Mouse (Mus musculus): ENCODE measurements around the gene Hscb. TPM values are rescaled to one million over a fixed set of nuclear protein-coding genes. Genes with fewer than 3 reads are reported as not detected.

Hscb gene
- total and polyA plus RNA-seq, 3 experiments = 29.0 to 29.4 TPM; not detected in 1

GRCm38 (mm10) chr5:110840465-110840864 is 888 bp upstream of the Hscb start (continued):
- TF ChIP-seq E2F4 (IDR thresholded peaks at IDR 0.05; ENCODE audit: borderline replicate concordance, low read depth, low read length) = no peak
- TF ChIP-seq GABPA (IDR thresholded peaks at IDR 0.05; ENCODE audit: low read depth, low read length) = no peak
- no peak for TF ChIP-seq POLR2AphosphoS2 (IDR thresholded peaks at IDR 0.05; ENCODE audit: low read length)
- no peak for TF ChIP-seq MEF2A (IDR thresholded peaks at IDR 0.05; ENCODE audit: extremely low read depth, insufficient replicate concordance, low read depth, low read length, poor library complexity, severe bottlenecking)
- TF ChIP-seq MYC (IDR thresholded peaks at IDR 0.05; ENCODE audit: low read depth, low read length) = peak; percentile 55
- peak; percentile 93 for TF ChIP-seq USF1 (IDR thresholded peaks at IDR 0.05; ENCODE audit: low read depth, low read length)
- no peak for TF ChIP-seq RCOR1 (IDR thresholded peaks at IDR 0.05; ENCODE audit: low read depth, low read length)
- TF ChIP-seq MAZ (IDR thresholded peaks at IDR 0.05; ENCODE audit: low read depth, low read length) = no peak

GRCm38 (mm10) chr5:110839038-110839677 is 419 bp downstream of the Hscb start:
- H3K27ac ChIP-seq (ENCODE audit: control insufficient read depth, low read depth, low read length) = peak overlapping the region; percentile 79
- H3K9me3 ChIP-seq (replicated peaks; ENCODE audit: insufficient read depth, low read length) = no peaks in the 10 kb centered on the region
- peaks cover 5 to 36% of the 10 kb centered on the region in 2 experiments for H3K36me3 ChIP-seq (ENCODE audit: control insufficient read depth in 1 of 2, insufficient read depth in 2 of 2, low read length in 2 of 2)
- peak overlapping the region; percentile 78 for H3K9ac ChIP-seq (ENCODE audit: control insufficient read depth, low read depth, low read length, poor library complexity, severe bottlenecking)
- peak; percentile 75 for DNase-seq (ENCODE audit: low read depth, low spot score)
- no peaks in the 10 kb centered on the region for H3K27me3 ChIP-seq (ENCODE audit: control insufficient read depth in 1 of 2, insufficient read depth in 2 of 2, low read length in 2 of 2)
- peak overlapping the region; percentile 69 to 84 for H3K4me3 ChIP-seq (ENCODE audit: control insufficient read depth in 1 of 2, insufficient read depth in 1 of 2, low read depth in 2 of 2, low read length in 2 of 2)
- H3K79me2 ChIP-seq (ENCODE audit: control insufficient read depth, insufficient read depth, low read length, poor library complexity) = peaks cover 22% of the 10 kb centered on the region
- peaks cover 6 to 21% of the 10 kb centered on the region in 2 experiments for H3K4me1 ChIP-seq (ENCODE audit: control insufficient read depth in 1 of 2, insufficient read depth in 2 of 2, low read length in 2 of 2)
- TF ChIP-seq USF1 (IDR thresholded peaks at IDR 0.05; ENCODE audit: low read depth, low read length) = no peak
- TF ChIP-seq ZNF384 (IDR thresholded peaks at IDR 0.05; ENCODE audit: low read depth, low read length) = peak; percentile 30; the same call in 1 of the 2 replicates
- TF ChIP-seq CHD1 (IDR thresholded peaks at IDR 0.05; ENCODE audit: low read depth, low read length) = no peak
- peak; percentile 90 for TF ChIP-seq TCF12 (IDR thresholded peaks at IDR 0.05; ENCODE audit: low read depth, low read length)
- TF ChIP-seq KAT2A (conservative IDR thresholded peaks at IDR 0.05; ENCODE audit: low read depth, low read length) = no peak
- TF ChIP-seq TBP (IDR thresholded peaks at IDR 0.05; ENCODE audit: low read depth, low read length) = 0 out of 2 replicates have a peak, but pooled peaks have one; percentile 8
- no peak; the same call in 1 of the 2 replicates for TF ChIP-seq MAFK (IDR thresholded peaks at IDR 0.05; ENCODE audit: borderline replicate concordance, low read depth, low read length)
- TF ChIP-seq RCOR1 (IDR thresholded peaks at IDR 0.05; ENCODE audit: low read depth, low read length) = peak; percentile 82
- peak; percentile 66 for TF ChIP-seq TAL1 (IDR thresholded peaks at IDR 0.05; ENCODE audit: low read length)
- no peak for TF ChIP-seq NRF1 (IDR thresholded peaks at IDR 0.05; ENCODE audit: insufficient read depth, low read depth, low read length, poor library complexity, severe bottlenecking)
- TF ChIP-seq ZMIZ1 (IDR thresholded peaks at IDR 0.05; ENCODE audit: low read depth, low read length) = no peak
- TF ChIP-seq ETS1 (IDR thresholded peaks at IDR 0.05; ENCODE audit: low read depth, low read length) = peak; percentile 64; the same call in 1 of the 2 replicates
- no peak for TF ChIP-seq CTCF (IDR thresholded peaks at IDR 0.05 in 2 of 3, conservative IDR thresholded peaks at IDR 0.05 in 1 of 3; ENCODE audit: control insufficient read depth in 1 of 3, insufficient read depth in 1 of 3, low read depth in 2 of 3, low read length in 3 of 3, poor library complexity in 1 of 3, severe bottlenecking in 1 of 3)
- TF ChIP-seq ZKSCAN1 (IDR thresholded peaks at IDR 0.05; ENCODE audit: low read depth, low read length) = no peak
- no peak; the same call in none of the 2 replicates for TF ChIP-seq MXI1 (IDR thresholded peaks at IDR 0.05; ENCODE audit: low read depth, low read length)
- TF ChIP-seq GABPA (IDR thresholded peaks at IDR 0.05; ENCODE audit: low read depth, low read length) = no peak
- TF ChIP-seq MYB (IDR thresholded peaks at IDR 0.05; ENCODE audit: low read depth, low read length) = no peak
- TF ChIP-seq ELF1 (IDR thresholded peaks at IDR 0.05; ENCODE audit: low read depth, low read length) = no peak
- TF ChIP-seq SMC3 (IDR thresholded peaks at IDR 0.05; ENCODE audit: low read depth, low read length) = no peak
- TF ChIP-seq POLR2AphosphoS2 (IDR thresholded peaks at IDR 0.05; ENCODE audit: low read length) = no peak
- no peak; the same call in 1 of the 2 replicates for TF ChIP-seq SIN3A (IDR thresholded peaks at IDR 0.05; ENCODE audit: low read length)
- TF ChIP-seq MAZ (IDR thresholded peaks at IDR 0.05; ENCODE audit: low read depth, low read length) = peak; percentile 96
- no peak for TF ChIP-seq ZC3H11A (IDR thresholded peaks at IDR 0.05; ENCODE audit: low read depth, low read length)
- TF ChIP-seq E2F4 (IDR thresholded peaks at IDR 0.05; ENCODE audit: borderline replicate concordance, low read depth, low read length) = no peak
- TF ChIP-seq CHD2 (IDR thresholded peaks at IDR 0.05; ENCODE audit: low read length) = peak; percentile 15; the same call in 1 of the 2 replicates
- TF ChIP-seq POLR2A (IDR thresholded peaks at IDR 0.05; ENCODE audit: control insufficient read depth in 1 of 2, insufficient read depth in 1 of 2, low read depth in 1 of 2, low read length in 2 of 2, poor library complexity in 1 of 2) = no peak
- no peak; the same call in 1 of the 2 replicates for TF ChIP-seq HCFC1 (IDR thresholded peaks at IDR 0.05; ENCODE audit: low read depth, low read length)
- no peak for TF ChIP-seq RAD21 (IDR thresholded peaks at IDR 0.05; ENCODE audit: low read depth, low read length)
- no peak for TF ChIP-seq UBTF (IDR thresholded peaks at IDR 0.05; ENCODE audit: borderline replicate concordance, insufficient read depth, low read depth, low read length)
- TF ChIP-seq MYC (IDR thresholded peaks at IDR 0.05; ENCODE audit: low read depth, low read length) = peak; percentile 25; the same call in 1 of the 2 replicates
- no peak for TF ChIP-seq BHLHE40 (IDR thresholded peaks at IDR 0.05; ENCODE audit: borderline replicate concordance, low read depth, low read length)

Data from MEL (cell line).